Mouse (Mus musculus) heart, adult 11 months (tissue): ENCODE data around the gene Cbx3.

ENCODE experiments used
- DNase-seq: peaks from one replicate; pipeline ENCODE4 v3.0.0; 2022

Cbx3 gene

GRCm38 (mm10) chr6:51525001-51525400 is 54.8 kb downstream of the Cbx3 start:
- DNase-seq = peak; percentile 89

DNA sequence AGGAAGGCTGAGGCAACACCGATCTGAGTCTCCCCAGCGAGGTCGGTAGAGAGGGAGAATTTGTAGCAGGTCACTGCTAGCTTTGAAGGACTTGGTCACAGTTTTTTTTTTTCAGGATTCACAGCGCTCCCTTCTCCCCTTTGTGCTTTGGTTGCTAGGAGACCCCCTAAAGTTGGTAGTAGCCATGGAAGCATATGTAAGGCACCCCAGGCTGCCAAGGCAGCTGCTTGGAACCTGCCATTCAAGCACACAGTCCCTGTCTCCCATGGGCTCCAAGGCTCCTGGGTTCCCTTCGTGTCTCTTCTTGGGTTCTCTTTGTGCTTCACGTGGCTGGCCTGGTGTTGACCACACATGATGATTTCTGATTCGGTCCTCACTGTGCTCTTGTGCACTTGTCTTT is 59.3 kb downstream of the Cbx3 start:
- no peak for DNase-seq
